Mouse (Mus musculus): ENCODE data around the gene Fitm2. TPM values are rescaled to one million over a fixed set of nuclear protein-coding genes. Genes with fewer than 3 reads are reported as not detected.

The Fitm2 gene
- polyA plus RNA-seq, 1 experiment from 2014 or later = 16.9 TPM

DNA sequence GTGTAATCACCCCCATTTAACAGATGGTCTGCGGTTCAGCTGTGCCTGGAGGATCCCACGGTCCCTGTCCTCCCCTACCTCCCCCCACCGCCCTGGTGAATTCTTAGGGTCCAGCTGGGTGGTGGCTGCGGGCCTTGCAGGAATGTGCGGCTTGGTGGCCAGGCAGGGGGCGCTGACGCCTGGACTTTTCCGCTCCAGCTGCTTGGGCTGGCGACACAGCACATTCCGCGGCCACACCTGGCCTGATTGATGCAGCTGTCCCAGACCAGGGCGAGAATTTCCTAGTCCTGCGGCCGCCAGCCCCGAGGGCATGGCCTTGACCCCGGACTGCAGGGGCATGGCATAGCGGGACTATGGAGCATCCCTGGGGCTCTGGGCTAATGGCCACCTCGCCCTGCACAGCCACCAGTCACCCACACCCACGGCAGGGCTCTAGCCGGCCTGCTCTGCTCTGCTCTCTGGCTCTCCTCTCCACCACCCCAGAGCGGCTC, 9.2 kb upstream of the Fitm2 start:
- peak overlapping the region; percentile 21 for H3K4me3 ChIP-seq
- H3K27me3 ChIP-seq = peaks cover 3% of the 10 kb centered on the region; the same call in 1 of the 2 replicates
- H3K4me1 ChIP-seq (replicated peaks) = peaks cover 9% of the 10 kb centered on the region
- no peaks in the 10 kb centered on the region for H3K9me3 ChIP-seq
- ATAC-seq (ENCODE audit: low FRiP score, low read depth) = peak; percentile 51; the same call in 1 of the 2 replicates
- H3K4me2 ChIP-seq = peak overlapping the region; percentile 56
- 3% methylated on average over 21 of the region's 21 CpGs for WGBS
- H3K27ac ChIP-seq (replicated peaks) = no peak overlapping the region
- no peaks in the 10 kb centered on the region for H3K36me3 ChIP-seq
- H3K9ac ChIP-seq = peak overlapping the region; percentile 42

DNA sequence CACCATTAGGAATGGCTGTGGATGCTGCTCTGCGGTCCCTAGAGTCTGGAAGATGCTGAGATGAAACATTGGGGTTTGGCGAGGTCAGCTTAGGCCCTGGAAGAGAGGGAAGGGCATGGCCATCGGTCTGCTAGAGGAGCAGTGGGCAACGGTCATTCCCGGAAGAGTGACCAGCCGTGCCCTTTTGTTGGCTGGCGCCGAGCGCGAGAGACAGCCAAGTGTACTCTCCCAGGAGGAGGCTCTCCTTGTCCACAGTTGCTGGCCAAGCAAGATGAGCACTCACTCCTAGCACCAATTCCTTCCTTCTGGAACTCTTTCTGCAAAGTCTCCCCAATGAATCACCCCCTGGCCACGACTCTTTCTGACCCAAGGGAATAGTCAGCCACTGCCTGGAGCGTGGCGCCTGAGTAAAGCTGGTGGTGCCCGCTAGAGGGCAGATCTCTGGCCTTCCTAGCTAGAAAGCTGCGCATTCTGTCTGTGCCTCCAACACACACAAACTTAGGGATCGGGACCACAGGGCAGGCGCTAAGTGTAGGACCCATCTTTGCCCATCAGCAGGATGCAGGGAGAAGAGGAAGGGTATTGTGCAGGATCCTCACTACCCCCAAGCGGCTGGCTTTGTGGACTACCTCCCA, 7.9 kb upstream of the Fitm2 start:
- Histone ChIP-seq H3K4me1 (replicated peaks) (peaks cover 9% of the 10 kb centered on the region), H3K27ac (replicated peaks) (no peak overlapping the region), H3K4me3 (no peak overlapping the region), H3K9me3 (no peaks in the 10 kb centered on the region), H3K4me2 (no peak overlapping the region), H3K36me3 (no peaks in the 10 kb centered on the region), H3K27me3 (peaks cover 3% of the 10 kb centered on the region; the same call in 1 of the 2 replicates), H3K9ac (no peak overlapping the region)
- no peak for ATAC-seq (ENCODE audit: low FRiP score, low read depth)
- 53% methylated on average over 18 of the region's 18 CpGs for WGBS

DNA sequence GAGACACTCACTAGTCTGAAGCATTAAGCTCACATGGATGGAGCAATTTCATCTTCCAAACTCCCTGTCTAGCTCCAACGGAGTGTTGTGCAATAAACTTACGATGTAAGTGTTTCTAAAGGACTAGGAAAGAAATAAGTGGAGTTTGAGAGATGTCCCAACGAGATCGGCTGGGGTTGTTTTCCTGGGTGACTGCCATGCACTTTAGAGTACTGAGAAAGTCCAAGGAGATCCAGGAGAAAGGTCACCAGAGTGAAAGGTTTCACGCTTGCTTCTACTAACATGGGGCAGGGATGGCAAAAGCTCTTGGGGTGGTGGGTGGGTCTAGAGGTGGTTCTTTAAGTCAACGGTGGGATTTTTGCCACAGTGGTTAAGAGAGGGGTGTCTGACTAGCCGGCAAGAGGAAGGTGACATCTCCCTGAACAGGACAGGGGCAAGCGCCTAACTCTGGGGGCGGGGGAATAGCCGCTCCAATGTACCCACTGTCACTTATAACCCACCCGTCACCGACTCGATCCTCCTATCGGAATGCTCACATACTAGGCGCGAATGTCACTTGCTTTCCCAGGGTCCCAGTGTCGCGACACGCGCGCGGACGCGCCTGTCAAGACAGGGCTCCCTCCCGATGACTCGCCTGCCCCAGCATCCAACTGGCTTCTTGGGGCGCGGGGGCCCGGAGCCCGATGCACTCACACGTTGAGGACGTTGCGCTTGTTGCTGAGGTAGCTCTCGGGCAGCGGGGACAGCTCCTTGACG, 541 bp downstream of the Fitm2 start:
- H3K4me2 ChIP-seq = peak overlapping the region; percentile 71
- H3K36me3 ChIP-seq = peaks cover 16% of the 10 kb centered on the region; the same call in 1 of the 2 replicates
- peak; percentile 85 for ATAC-seq (ENCODE audit: low FRiP score, low read depth)
- no peaks in the 10 kb centered on the region for H3K9me3 ChIP-seq
- peak overlapping the region; percentile 82 for H3K4me3 ChIP-seq
- WGBS = 5% methylated on average over 36 of the region's 36 CpGs
- peak overlapping the region; percentile 80 for H3K27ac ChIP-seq (replicated peaks)
- peaks cover 10% of the 10 kb centered on the region for H3K4me1 ChIP-seq (replicated peaks)
- H3K9ac ChIP-seq = peak overlapping the region; percentile 87
- no peaks in the 10 kb centered on the region for H3K27me3 ChIP-seq

DNA sequence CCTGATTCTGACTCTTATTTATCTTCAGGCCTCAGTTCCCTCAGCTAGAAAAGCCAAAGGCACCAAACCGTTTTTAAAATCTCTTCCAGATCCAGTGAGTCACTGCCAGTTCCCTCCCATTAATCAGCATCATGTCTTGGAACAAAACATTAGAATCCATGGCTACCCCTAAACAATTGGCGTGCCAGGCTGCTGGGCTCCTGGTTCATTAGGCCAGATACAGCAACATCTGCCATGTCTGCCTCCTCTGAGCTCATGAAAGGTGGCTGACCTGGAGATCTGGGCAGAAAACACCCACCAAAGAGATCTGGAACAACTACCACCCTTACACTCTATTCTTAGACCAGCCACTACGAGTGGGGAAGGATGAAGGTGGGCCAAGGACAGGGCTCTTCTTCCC, 1.3 kb downstream of the Fitm2 start:
- Histone ChIP-seq H3K4me2 (peak overlapping the region; percentile 71), H3K27ac (replicated peaks) (no peak overlapping the region), H3K9ac (0 out of 2 replicates have a peak overlapping the region, but pooled peaks have one; percentile 87), H3K4me3 (peak overlapping the region; percentile 82), H3K27me3 (no peaks in the 10 kb centered on the region), H3K9me3 (no peaks in the 10 kb centered on the region), H3K36me3 (peaks cover 20% of the 10 kb centered on the region; the same call in 1 of the 2 replicates), H3K4me1 (replicated peaks) (peaks cover 10% of the 10 kb centered on the region)
- no peak for ATAC-seq (ENCODE audit: low FRiP score, low read depth)
- WGBS = 47% methylated on average over 3 of the region's 3 CpGs

DNA sequence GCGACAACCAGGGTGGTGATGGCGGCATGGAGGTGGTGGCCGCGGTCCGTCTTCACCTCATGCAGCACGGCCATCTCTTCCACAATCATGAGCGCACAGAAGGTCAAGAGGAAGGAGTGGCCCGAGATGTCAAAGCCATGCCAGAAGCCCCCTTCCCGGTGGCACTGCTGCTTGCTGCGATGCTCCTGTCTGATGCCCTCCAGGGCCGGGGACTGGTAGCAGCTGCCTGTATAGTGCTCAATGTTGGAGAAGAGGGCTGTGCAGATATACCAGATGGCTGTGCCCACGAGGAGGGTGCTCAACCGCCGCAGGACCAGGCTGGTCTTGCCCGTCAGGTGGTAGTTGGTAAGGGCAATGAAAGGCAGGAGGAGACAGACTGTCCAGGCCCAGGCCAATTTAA, 2.7 kb downstream of the Fitm2 start:
- no peak overlapping the region for H3K9ac ChIP-seq
- peaks cover 20% of the 10 kb centered on the region; the same call in 1 of the 2 replicates for H3K36me3 ChIP-seq
- no peaks in the 10 kb centered on the region for H3K9me3 ChIP-seq
- ATAC-seq (ENCODE audit: low FRiP score, low read depth) = no peak
- WGBS = 92% methylated on average over 15 of the region's 15 CpGs
- H3K4me2 ChIP-seq = no peak overlapping the region
- peaks cover 10% of the 10 kb centered on the region for H3K4me1 ChIP-seq (replicated peaks)
- H3K27me3 ChIP-seq = no peaks in the 10 kb centered on the region
- no peak overlapping the region for H3K27ac ChIP-seq (replicated peaks)
- H3K4me3 ChIP-seq = no peak overlapping the region

DNA sequence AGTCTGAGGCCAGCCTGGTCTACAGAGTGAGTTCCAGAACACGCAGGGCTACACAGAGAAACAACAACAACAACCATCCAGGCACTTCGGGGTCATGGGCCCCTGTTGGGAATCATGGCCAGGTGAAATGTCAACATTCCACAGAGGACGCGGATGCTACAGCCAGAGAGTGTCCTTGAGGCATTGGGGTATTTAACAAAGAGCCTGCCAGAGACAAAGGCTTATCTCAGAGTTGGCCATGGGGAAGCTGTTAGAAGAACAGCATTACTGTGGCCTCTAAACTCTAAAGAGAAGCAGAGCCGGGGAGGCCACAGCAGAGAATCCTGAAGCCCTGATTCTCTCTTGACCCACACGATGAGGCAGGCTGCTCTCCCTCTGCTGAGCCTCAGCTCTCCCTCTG, 3.6 kb downstream of the Fitm2 start:
- no peak overlapping the region for H3K9ac ChIP-seq
- H3K9me3 ChIP-seq = no peaks in the 10 kb centered on the region
- WGBS = 93% methylated on average over 6 of the region's 6 CpGs
- H3K4me3 ChIP-seq = no peak overlapping the region
- H3K36me3 ChIP-seq = peaks cover 20% of the 10 kb centered on the region; the same call in 1 of the 2 replicates
- no peak overlapping the region for H3K27ac ChIP-seq (replicated peaks)
- no peaks in the 10 kb centered on the region for H3K27me3 ChIP-seq
- ATAC-seq (ENCODE audit: low FRiP score, low read depth) = no peak
- H3K4me2 ChIP-seq = no peak overlapping the region
- peaks cover 10% of the 10 kb centered on the region for H3K4me1 ChIP-seq (replicated peaks)

DNA sequence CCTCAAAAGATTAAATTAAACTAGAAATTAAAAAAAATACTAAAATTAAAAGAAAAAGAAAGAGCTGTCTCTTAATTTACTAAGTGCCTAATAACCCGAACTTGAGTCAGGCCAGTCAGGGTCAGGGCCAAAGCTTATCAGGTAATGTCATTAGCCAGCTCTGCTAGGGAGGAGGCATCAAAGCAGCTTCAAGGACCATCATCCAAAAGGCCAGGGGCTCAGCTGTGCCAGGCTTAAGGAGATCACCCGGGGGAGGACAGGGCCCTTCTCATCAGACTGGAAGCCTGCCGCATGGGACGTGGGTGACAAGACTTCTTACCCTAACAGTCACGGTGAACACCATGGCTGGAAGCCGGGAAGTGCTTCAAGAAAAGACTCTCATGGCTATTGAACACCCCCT, 4.8 kb downstream of the Fitm2 start:
- Histone ChIP-seq H3K4me2 (no peak overlapping the region), H3K4me1 (replicated peaks) (peaks cover 10% of the 10 kb centered on the region), H3K27ac (replicated peaks) (no peak overlapping the region), H3K9ac (no peak overlapping the region), H3K9me3 (no peaks in the 10 kb centered on the region), H3K36me3 (peaks cover 20% of the 10 kb centered on the region; the same call in 1 of the 2 replicates), H3K27me3 (no peaks in the 10 kb centered on the region), H3K4me3 (no peak overlapping the region)
- no peak for ATAC-seq (ENCODE audit: low FRiP score, low read depth)
- 93% methylated on average over 6 of the region's 6 CpGs for WGBS

DNA sequence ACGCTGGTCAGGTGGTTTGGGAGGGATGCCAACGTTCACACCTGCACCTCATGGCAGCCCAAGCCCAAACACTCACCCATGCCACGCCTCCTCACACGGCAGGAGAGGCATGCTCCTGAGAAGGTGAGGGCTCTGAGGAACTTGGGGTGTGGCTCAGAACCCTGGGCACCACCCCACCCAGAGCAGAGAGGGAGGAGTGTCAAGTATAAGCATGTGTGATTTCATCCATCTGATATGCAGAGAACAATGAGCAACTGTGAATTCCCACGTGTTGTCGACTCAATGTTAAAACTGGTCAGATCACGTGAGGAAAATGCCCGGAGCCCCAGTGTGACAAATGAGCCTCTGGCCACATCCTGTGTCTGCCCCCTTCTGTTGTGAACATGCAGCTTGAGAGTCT, 5.7 kb downstream of the Fitm2 start:
- no peak for ATAC-seq (ENCODE audit: low FRiP score, low read depth)
- no peaks in the 10 kb centered on the region for H3K27me3 ChIP-seq
- no peak overlapping the region for H3K4me3 ChIP-seq
- H3K4me2 ChIP-seq = no peak overlapping the region
- no peak overlapping the region for H3K9ac ChIP-seq
- H3K4me1 ChIP-seq (replicated peaks) = peaks cover 9% of the 10 kb centered on the region
- WGBS = 78% methylated on average over 8 of the region's 8 CpGs
- no peaks in the 10 kb centered on the region for H3K9me3 ChIP-seq
- peaks cover 20% of the 10 kb centered on the region; the same call in 1 of the 2 replicates for H3K36me3 ChIP-seq
- H3K27ac ChIP-seq (replicated peaks) = no peak overlapping the region

DNA sequence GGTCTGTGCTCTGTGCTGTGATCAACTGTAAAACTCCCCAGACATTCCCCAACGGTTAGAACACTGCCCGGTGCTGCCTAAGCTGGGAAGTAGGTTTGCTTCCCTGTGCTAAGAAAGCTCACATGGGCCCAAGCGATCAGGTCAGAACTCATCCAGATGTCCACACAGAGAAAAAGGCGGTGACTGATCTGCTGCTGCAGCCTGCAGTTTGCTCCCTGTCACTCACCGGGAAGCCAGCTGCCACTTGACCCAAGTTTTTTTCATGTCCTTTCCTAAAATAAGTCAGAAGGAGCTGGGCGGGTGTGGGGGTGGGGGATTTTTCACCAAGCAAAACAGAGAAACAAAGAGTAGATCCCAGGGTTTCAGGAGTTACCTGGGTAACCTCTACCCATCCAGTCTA, 7.9 kb downstream of the Fitm2 start:
- peaks cover 18% of the 10 kb centered on the region; the same call in 1 of the 2 replicates for H3K36me3 ChIP-seq
- no peak overlapping the region for H3K4me2 ChIP-seq
- H3K27me3 ChIP-seq = no peaks in the 10 kb centered on the region
- ATAC-seq (ENCODE audit: low FRiP score, low read depth) = no peak
- 73% methylated on average over 6 of the region's 6 CpGs for WGBS
- H3K4me1 ChIP-seq (replicated peaks) = 0 out of 2 replicates have a peak, but pooled peaks cover 3% of the 10 kb centered on the region
- no peak overlapping the region for H3K27ac ChIP-seq (replicated peaks)
- no peak overlapping the region for H3K4me3 ChIP-seq
- no peak overlapping the region for H3K9ac ChIP-seq
- H3K9me3 ChIP-seq = no peaks in the 10 kb centered on the region

DNA sequence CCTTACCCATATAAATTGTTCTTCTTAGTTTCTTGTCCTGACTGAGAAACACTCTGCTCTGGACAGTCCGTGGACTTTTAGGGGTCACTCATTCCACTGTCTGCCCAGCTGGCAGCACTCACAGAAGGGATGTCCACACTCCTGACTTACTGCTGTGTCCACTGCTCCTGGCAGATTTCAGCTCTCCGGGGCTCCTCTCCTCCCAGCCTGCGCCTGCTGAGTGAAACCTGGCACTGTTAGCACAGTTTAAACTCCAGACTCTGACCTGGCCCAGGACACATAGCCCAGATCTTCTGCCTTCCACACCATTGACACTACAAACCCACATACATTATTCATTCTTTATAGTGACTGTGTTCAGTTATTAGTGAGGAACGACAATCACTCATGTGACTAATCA, 8.4 kb downstream of the Fitm2 start:
- H3K9me3 ChIP-seq = no peaks in the 10 kb centered on the region
- 68% methylated on average over 4 of the region's 4 CpGs for WGBS
- no peak for ATAC-seq (ENCODE audit: low FRiP score, low read depth)
- no peak overlapping the region for H3K4me3 ChIP-seq
- no peak overlapping the region for H3K4me2 ChIP-seq
- H3K27ac ChIP-seq (replicated peaks) = no peak overlapping the region
- H3K9ac ChIP-seq = no peak overlapping the region
- H3K36me3 ChIP-seq = peaks cover 13% of the 10 kb centered on the region; the same call in 1 of the 2 replicates
- H3K4me1 ChIP-seq (replicated peaks) = peaks cover 8% of the 10 kb centered on the region; the same call in 1 of the 2 replicates
- H3K27me3 ChIP-seq = no peaks in the 10 kb centered on the region

DNA sequence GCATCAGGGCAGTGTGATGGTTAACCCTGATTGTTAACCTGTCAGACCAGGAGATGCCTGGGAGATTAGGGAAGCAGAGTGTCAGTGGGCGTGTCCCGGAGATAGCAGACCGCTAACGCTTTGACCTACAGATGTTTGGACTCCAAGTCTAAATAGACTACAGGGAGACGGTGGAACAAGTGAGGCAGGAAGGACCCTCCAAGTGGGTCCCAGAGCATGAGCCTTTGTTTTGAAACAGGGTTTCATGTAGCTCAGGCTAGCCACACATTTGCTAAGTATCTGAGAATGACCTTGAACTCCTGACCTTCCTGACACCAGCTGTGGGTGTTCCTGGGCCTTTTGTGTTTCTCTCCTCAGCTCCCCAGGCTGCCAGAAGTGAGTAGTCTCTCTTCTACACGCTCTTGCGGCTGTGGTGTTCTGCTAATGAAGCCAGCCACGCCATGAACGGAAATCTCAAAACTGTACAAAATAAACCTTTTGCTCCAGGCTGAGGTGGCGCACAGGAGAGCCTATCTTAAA, 9.1 kb downstream of the Fitm2 start:
- Histone ChIP-seq H3K4me1 (replicated peaks) (peaks cover 12% of the 10 kb centered on the region; the same call in 1 of the 2 replicates), H3K4me2 (no peak overlapping the region), H3K9me3 (no peaks in the 10 kb centered on the region), H3K4me3 (no peak overlapping the region), H3K9ac (no peak overlapping the region), H3K27me3 (no peaks in the 10 kb centered on the region), H3K36me3 (0 out of 2 replicates have a peak, but pooled peaks cover 7% of the 10 kb centered on the region), H3K27ac (replicated peaks) (no peak overlapping the region)
- WGBS = 62% methylated on average over 10 of the region's 10 CpGs
- no peak for ATAC-seq (ENCODE audit: low FRiP score, low read depth)

DNA sequence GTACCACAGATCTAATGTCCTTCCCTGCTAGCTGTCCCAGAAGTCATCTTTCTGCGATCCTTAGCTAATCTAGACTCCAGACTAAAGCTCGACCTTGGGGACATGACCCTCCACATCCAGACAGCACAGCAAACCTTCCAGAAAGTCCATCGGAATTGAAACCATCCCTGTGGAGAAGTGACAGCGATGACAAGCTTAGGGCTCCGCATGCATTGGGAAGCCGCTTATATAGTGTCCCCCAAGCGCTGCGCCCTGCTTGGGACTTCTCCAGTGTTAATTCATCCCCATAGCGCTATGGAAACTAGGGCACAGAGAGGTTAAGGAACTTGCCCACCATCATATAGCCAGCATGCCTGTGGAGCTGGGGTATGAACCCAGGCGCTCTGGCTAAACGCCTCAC, 9.6 kb downstream of the Fitm2 start:
- H3K4me2 ChIP-seq = no peak overlapping the region
- ATAC-seq (ENCODE audit: low FRiP score, low read depth) = no peak
- no peak overlapping the region for H3K9ac ChIP-seq
- no peak overlapping the region for H3K27ac ChIP-seq (replicated peaks)
- H3K9me3 ChIP-seq = no peaks in the 10 kb centered on the region
- H3K27me3 ChIP-seq = no peaks in the 10 kb centered on the region
- H3K4me1 ChIP-seq (replicated peaks) = peaks cover 12% of the 10 kb centered on the region; the same call in 1 of the 2 replicates
- H3K4me3 ChIP-seq = no peak overlapping the region
- H3K36me3 ChIP-seq = 0 out of 2 replicates have a peak, but pooled peaks cover 4% of the 10 kb centered on the region
- WGBS = 73% methylated on average over 11 of the region's 11 CpGs
